8 mouse cellular contexts compared by ENCODE assay signal in the genomic region with DNA sequence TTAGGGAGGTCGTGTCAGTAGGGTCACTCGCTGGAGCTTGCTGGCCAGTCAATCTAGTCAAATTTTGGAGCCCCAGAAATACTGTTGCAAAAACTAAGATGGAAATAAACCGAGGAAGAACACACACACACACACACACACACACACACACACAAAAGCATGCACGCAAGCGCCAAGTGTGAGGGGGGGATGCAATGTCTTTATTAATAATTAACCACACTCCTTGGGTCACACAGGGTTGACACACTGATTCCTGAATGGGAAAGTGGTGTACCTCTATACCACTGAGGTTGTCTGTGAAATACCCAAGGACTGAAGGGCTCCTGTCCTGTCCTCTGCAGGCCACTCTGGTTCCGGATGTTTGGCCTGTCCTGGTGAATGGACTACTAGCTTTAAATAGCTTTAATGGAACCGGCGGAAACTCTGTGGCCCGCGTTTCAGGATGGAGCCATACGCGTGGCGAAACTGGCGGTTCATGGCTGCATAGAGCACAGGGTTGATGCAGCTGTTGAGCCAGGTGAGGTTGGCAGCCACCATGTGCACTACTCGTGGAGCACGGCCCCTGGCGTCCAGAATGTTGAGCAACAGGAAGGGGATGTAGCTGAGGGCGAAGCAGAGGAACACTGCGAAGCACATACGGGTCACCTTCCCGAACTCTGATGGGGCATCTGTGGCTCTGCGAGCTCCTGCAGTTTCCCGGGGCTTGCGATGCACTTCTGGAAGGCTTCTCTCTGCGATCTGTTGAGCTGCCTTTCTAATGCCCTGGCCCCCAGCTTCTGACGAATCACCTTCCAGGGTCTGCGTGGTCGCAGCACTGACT. TPM values are rescaled to one million over a fixed set of nuclear protein-coding genes. Genes with fewer than 3 reads are reported as not detected.
DNase-seq lines count a peak whose midpoint lies in the region; ATAC-seq and TF ChIP-seq lines count a peak whose summit lies in the region.

No protein-coding gene starts in this region.

- no peak overlapping the region for H3K9ac ChIP-seq in heart, adult 2 months (ENCODE audit: low read depth, low read length)
- H3K9ac ChIP-seq in embryonic facial prominence, embryonic 15.5 days = no peak overlapping the region; the same call in 1 of the 2 replicates
- H3K9ac ChIP-seq in kidney, embryonic 14.5 days (ENCODE audit: low read depth, low read length) = peak overlapping the region; percentile 37; the same call in 1 of the 2 replicates

- TF ChIP-seq POLR2A in heart, adult 2 months (IDR thresholded peaks at IDR 0.05; ENCODE audit: insufficient read depth, low read depth, low read length) = no peak

- 45% methylated on average over 28 of the region's 28 CpGs for WGBS in heart, adult 2 months
- WGBS in embryonic facial prominence, embryonic 15.5 days = 44% methylated on average over 28 of the region's 28 CpGs
- 41% methylated on average over 28 of the region's 28 CpGs for WGBS in kidney, embryonic 14.5 days

- ATAC-seq in embryonic facial prominence, embryonic 15.5 days (ENCODE audit: insufficient number of reproducible peaks, low FRiP score, low TSS enrichment, low read depth) = no peak
- no peak for ATAC-seq in kidney, embryonic 14.5 days (ENCODE audit: low FRiP score, low TSS enrichment)

- no peak overlapping the region for H3K4me3 ChIP-seq in heart, adult 2 months
- no peak overlapping the region for H3K4me3 ChIP-seq in embryonic facial prominence, embryonic 15.5 days (replicated peaks)
- H3K4me3 ChIP-seq in kidney, embryonic 14.5 days (ENCODE audit: low read length) = no peak overlapping the region

- H3K27me3 ChIP-seq in heart, adult 2 months (ENCODE audit: control insufficient read depth, insufficient read depth, low read length) = no peaks in the 10 kb centered on the region
- H3K27me3 ChIP-seq in embryonic facial prominence, embryonic 15.5 days = 0 out of 2 replicates have a peak, but pooled peaks cover 6% of the 10 kb centered on the region
- no peaks in the 10 kb centered on the region for H3K27me3 ChIP-seq in kidney, embryonic 14.5 days (ENCODE audit: control insufficient read depth, insufficient read depth, low read length)

- peak overlapping the region; percentile 4; the same call in 1 of the 2 replicates for H3K4me2 ChIP-seq in embryonic facial prominence, embryonic 15.5 days (replicated peaks)
- peak overlapping the region; percentile 31 for H3K4me2 ChIP-seq in kidney, embryonic 14.5 days (replicated peaks; ENCODE audit: low read depth, low read length)

- intact Hi-C loops in heart, adult 2 months (cut with DNase I) = loop anchor here (5.0 to 10.0 kb wide), 2 partner anchors 36 to 323 kb away; a partner anchor contains a TSS
- intact Hi-C loops in heart, postnatal 14 days (cut with DNase I) = loop anchor here (5.0 kb wide), 2 partner anchors 36 to 321 kb away; a partner anchor contains a TSS

- no peaks in the 10 kb centered on the region for H3K9me3 ChIP-seq in embryonic facial prominence, embryonic 15.5 days (replicated peaks)
- no peaks in the 10 kb centered on the region for H3K9me3 ChIP-seq in kidney, embryonic 14.5 days (ENCODE audit: control insufficient read depth, low read length)

- TF ChIP-seq EP300 in heart, adult 2 months (IDR thresholded peaks at IDR 0.05; ENCODE audit: insufficient read depth, low read depth, low read length) = no peak

- DNase-seq in heart, adult 2 months = no peak
- DNase-seq in heart, postnatal 14 days = no peak
- DNase-seq in lung, postnatal 36 days = peak; percentile 53
- DNase-seq in adrenal gland, postnatal 25 days = no peak
- no peak for DNase-seq in Muller cell, postnatal 12 days (ENCODE audit: inconsistent ontology term)
- no peak for DNase-seq in cerebellum, postnatal 10 days

- peak; percentile 24 for TF ChIP-seq CTCF in heart, adult 2 months (IDR thresholded peaks at IDR 0.05)

- no peak overlapping the region for H3K27ac ChIP-seq in heart, adult 2 months
- H3K27ac ChIP-seq in embryonic facial prominence, embryonic 15.5 days (replicated peaks) = no peak overlapping the region
- peak overlapping the region; percentile 55; the same call in 1 of the 2 replicates for H3K27ac ChIP-seq in kidney, embryonic 14.5 days (ENCODE audit: low read depth, low read length)

- H3K4me1 ChIP-seq in heart, adult 2 months (ENCODE audit: control insufficient read depth, insufficient read depth, low read length) = peaks cover 4% of the 10 kb centered on the region; the same call in 1 of the 2 replicates
- peaks cover 35% of the 10 kb centered on the region for H3K4me1 ChIP-seq in embryonic facial prominence, embryonic 15.5 days
- peaks cover 56% of the 10 kb centered on the region for H3K4me1 ChIP-seq in kidney, embryonic 14.5 days (ENCODE audit: control insufficient read depth, insufficient read depth, low read length)

- H3K79me2 ChIP-seq in heart, adult 2 months (replicated peaks; ENCODE audit: control insufficient read depth, insufficient read depth, low read length) = no peaks in the 10 kb centered on the region

- no peaks in the 10 kb centered on the region for H3K36me3 ChIP-seq in heart, adult 2 months (ENCODE audit: control insufficient read depth, insufficient read depth, low read length)
- no peaks in the 10 kb centered on the region for H3K36me3 ChIP-seq in embryonic facial prominence, embryonic 15.5 days
- no peaks in the 10 kb centered on the region for H3K36me3 ChIP-seq in kidney, embryonic 14.5 days (ENCODE audit: control insufficient read depth, insufficient read depth, low read length)

RNA-seq across cellular contexts. Expression of a gene that starts 2.1 kb away (rescaled TPM):
- not detected for total RNA-seq in heart, adult 2 months (2021)
- polyA plus RNA-seq in heart, adult 2 months (2012; rRNA removed) = 0.06 TPM in 1 of 2 replicates, not detected in the other
- not detected for total RNA-seq in heart, postnatal 14 days (2021)
- 0.50 and 0.73 TPM in 2 replicates for polyA plus RNA-seq in embryonic facial prominence, embryonic 15.5 days (2015; fragmentation: Nextera tagmentation; extraction: Ambion mirVana)
- polyA plus RNA-seq in kidney, embryonic 14.5 days (2014; fragmentation: Nextera tagmentation; extraction: Ambion mirVana) = 0.47 and 0.69 TPM in 2 replicates
- total RNA-seq in adrenal gland, postnatal 25 days (2021) = not detected in 2 replicates

RNA-seq across cellular contexts. Expression of a gene that starts 31.6 kb away (rescaled TPM):
- total RNA-seq in heart, adult 2 months (2021) = 10 to 100 TPM; 10.1 to 10.4 TPM
- polyA plus RNA-seq in heart, adult 2 months (2012; rRNA removed) = 7.3 and 12.0 TPM in 2 replicates
- total RNA-seq in heart, postnatal 14 days (2021) = 10 to 100 TPM; 16.6 to 18.4 TPM
- 16.1 and 18.9 TPM in 2 replicates for polyA plus RNA-seq in embryonic facial prominence, embryonic 15.5 days (2015; fragmentation: Nextera tagmentation; extraction: Ambion mirVana)
- polyA plus RNA-seq in kidney, embryonic 14.5 days (2014; fragmentation: Nextera tagmentation; extraction: Ambion mirVana) = 12.3 and 18.2 TPM in 2 replicates
- 8.8 and 9.1 TPM in 2 replicates for total RNA-seq in adrenal gland, postnatal 25 days (2021)

RNA-seq across cellular contexts. Expression of a gene that starts 35.8 kb away (rescaled TPM):
- 10 to 100 TPM; 50.2 to 55.2 TPM for total RNA-seq in heart, adult 2 months (2021)
- 58.7 and 96.8 TPM in 2 replicates for polyA plus RNA-seq in heart, adult 2 months (2012; rRNA removed)
- total RNA-seq in heart, postnatal 14 days (2021) = 10 to 100 TPM; 58.9 to 63.6 TPM
- 264 and 279 TPM in 2 replicates for polyA plus RNA-seq in embryonic facial prominence, embryonic 15.5 days (2015; fragmentation: Nextera tagmentation; extraction: Ambion mirVana)
- polyA plus RNA-seq in kidney, embryonic 14.5 days (2014; fragmentation: Nextera tagmentation; extraction: Ambion mirVana) = 290 and 322 TPM in 2 replicates
- total RNA-seq in adrenal gland, postnatal 25 days (2021) = 143 and 145 TPM in 2 replicates

RNA-seq across cellular contexts. Expression of a gene that starts 50.1 kb away (rescaled TPM):
- 1 to 10 TPM in 1 of 2 experiments, under 1 TPM in 1; 0.86 to 2.0 TPM for total RNA-seq in heart, adult 2 months (2021)
- 1.6 and 1.9 TPM in 2 replicates for polyA plus RNA-seq in heart, adult 2 months (2012; rRNA removed)
- total RNA-seq in heart, postnatal 14 days (2021) = under 1 TPM; 0.60 to 0.83 TPM
- 2.0 and 2.3 TPM in 2 replicates for polyA plus RNA-seq in embryonic facial prominence, embryonic 15.5 days (2015; fragmentation: Nextera tagmentation; extraction: Ambion mirVana)
- 3.1 and 3.9 TPM in 2 replicates for polyA plus RNA-seq in kidney, embryonic 14.5 days (2014; fragmentation: Nextera tagmentation; extraction: Ambion mirVana)
- 0.58 TPM in 1 of 2 replicates, not detected in the other for total RNA-seq in adrenal gland, postnatal 25 days (2021)

RNA-seq across cellular contexts. Expression of a gene that starts 58.3 kb away (rescaled TPM):
- 10 to 100 TPM; 36.4 to 36.7 TPM for total RNA-seq in heart, adult 2 months (2021)
- 38.6 and 44.6 TPM in 2 replicates for polyA plus RNA-seq in heart, adult 2 months (2012; rRNA removed)
- 10 to 100 TPM; 61.1 to 70.4 TPM for total RNA-seq in heart, postnatal 14 days (2021)
- polyA plus RNA-seq in embryonic facial prominence, embryonic 15.5 days (2015; fragmentation: Nextera tagmentation; extraction: Ambion mirVana) = 51.2 and 52.2 TPM in 2 replicates
- polyA plus RNA-seq in kidney, embryonic 14.5 days (2014; fragmentation: Nextera tagmentation; extraction: Ambion mirVana) = 19.6 and 37.4 TPM in 2 replicates
- 35.5 and 45.9 TPM in 2 replicates for total RNA-seq in adrenal gland, postnatal 25 days (2021)
